Mouse (Mus musculus): ENCODE measurements around the gene Adora3. TPM values are rescaled to one million over a fixed set of nuclear protein-coding genes. Genes with fewer than 3 reads are reported as not detected.
A peak's percentile ranks its signal among the peaks of the same experiment; 100 is the strongest.

The Adora3 gene
- polyA plus RNA-seq, 1 experiment = not detected

GRCm38 (mm10) chr3:105861747-105862366 is 8.8 kb upstream of the Adora3 start:
- Histone ChIP-seq H3K27ac (replicated peaks; ENCODE audit: low read depth, low read length) (no peak overlapping the region), H3K4me1 (ENCODE audit: control insufficient read depth, insufficient read depth, insufficient read length, low read length) (peaks cover 20% of the 10 kb centered on the region), H3K4me3 (ENCODE audit: insufficient read depth, low read depth, low read length) (no peak overlapping the region)

- no peak overlapping the region for H3K4me3 ChIP-seq (ENCODE audit: insufficient read depth, low read depth, low read length)
- H3K27ac ChIP-seq (replicated peaks; ENCODE audit: low read depth, low read length) = no peak overlapping the region
- peaks cover 25% of the 10 kb centered on the region for H3K4me1 ChIP-seq (ENCODE audit: control insufficient read depth, insufficient read depth, insufficient read length, low read length)
Measured at GRCm38 (mm10) chr3:105864123-105864522, 6.5 kb upstream of the Adora3 start.

DNA sequence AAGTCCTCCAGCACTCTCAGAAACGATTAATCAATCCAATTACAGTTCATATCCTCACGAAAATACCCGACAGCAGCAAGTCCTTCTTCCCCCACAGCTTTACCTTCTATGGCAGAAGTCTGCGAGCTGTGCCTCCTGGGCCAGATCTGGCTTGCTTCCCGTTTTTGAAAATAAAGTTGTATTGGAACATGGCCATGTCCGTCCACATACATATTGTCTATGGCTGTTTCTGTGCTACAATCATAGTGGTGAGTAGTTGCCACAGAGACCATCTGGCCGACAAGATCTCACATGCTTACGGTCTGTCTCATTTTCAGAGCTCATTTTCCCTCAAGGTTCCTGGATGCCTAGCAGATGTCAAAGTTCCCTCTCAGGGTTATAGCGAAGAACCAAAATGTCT is 5.5 kb upstream of the Adora3 start:
- Histone ChIP-seq H3K27ac (replicated peaks; ENCODE audit: low read depth, low read length) (0 out of 2 replicates have a peak overlapping the region, but pooled peaks have one; percentile 20), H3K4me3 (ENCODE audit: insufficient read depth, low read depth, low read length) (no peak overlapping the region), H3K4me1 (ENCODE audit: control insufficient read depth, insufficient read depth, insufficient read length, low read length) (peaks cover 25% of the 10 kb centered on the region)

DNA sequence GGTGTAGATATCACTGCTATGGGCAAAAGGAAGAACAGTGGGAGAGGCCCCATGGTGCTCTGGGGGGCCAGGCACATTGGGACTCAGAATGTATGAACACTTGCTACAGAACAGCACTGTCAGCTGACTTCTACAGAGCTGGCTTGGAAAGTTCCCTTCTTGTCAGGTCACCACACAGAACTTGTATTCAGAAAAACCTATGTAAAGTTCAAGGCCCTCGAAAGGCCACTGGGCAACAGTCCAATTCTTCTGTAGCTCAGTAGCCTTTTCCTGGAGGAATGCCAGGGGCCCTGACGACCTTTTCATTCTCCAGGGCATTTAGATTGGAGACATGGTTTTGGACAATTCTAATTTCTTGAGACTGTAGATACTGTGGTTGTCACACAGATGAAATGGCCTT is 2.5 kb upstream of the Adora3 start:
- Histone ChIP-seq H3K4me3 (ENCODE audit: insufficient read depth, low read depth, low read length) (no peak overlapping the region), H3K4me1 (ENCODE audit: control insufficient read depth, insufficient read depth, insufficient read length, low read length) (peaks cover 24% of the 10 kb centered on the region), H3K27ac (replicated peaks; ENCODE audit: low read depth, low read length) (0 out of 2 replicates have a peak overlapping the region, but pooled peaks have one; percentile 4)

- H3K27ac ChIP-seq (replicated peaks; ENCODE audit: low read depth, low read length) = peak overlapping the region; percentile 38; the same call in 1 of the 2 replicates
- peaks cover 16% of the 10 kb centered on the region for H3K4me1 ChIP-seq (ENCODE audit: control insufficient read depth, insufficient read depth, insufficient read length, low read length)
- no peak overlapping the region for H3K4me3 ChIP-seq (ENCODE audit: insufficient read depth, low read depth, low read length)
Measured at GRCm38 (mm10) chr3:105872034-105872433, 1.4 kb downstream of the Adora3 start.

DNA sequence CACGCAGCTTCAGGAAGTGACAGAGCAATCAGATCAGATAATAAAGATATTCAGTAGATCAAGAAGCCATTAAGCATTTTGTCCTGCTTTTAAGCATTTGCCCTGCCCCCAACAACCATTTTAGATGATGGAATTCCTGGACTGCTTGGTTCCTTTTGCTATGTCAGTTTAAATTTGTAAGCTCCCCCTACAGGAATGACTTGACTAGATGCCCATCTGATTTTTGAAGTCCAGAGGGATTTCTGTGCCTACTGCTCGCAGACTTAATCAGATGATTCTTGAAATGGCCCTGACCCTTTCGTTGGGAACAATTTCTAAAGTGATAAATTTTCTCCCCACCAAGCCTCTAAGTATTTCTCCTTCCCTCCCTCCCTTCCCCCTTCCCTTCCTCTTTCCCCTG is 1.9 kb downstream of the Adora3 start:
- Histone ChIP-seq H3K4me3 (ENCODE audit: insufficient read depth, low read depth, low read length) (no peak overlapping the region), H3K4me1 (ENCODE audit: control insufficient read depth, insufficient read depth, insufficient read length, low read length) (peaks cover 19% of the 10 kb centered on the region), H3K27ac (replicated peaks; ENCODE audit: low read depth, low read length) (peak overlapping the region; percentile 38; the same call in 1 of the 2 replicates)

DNA sequence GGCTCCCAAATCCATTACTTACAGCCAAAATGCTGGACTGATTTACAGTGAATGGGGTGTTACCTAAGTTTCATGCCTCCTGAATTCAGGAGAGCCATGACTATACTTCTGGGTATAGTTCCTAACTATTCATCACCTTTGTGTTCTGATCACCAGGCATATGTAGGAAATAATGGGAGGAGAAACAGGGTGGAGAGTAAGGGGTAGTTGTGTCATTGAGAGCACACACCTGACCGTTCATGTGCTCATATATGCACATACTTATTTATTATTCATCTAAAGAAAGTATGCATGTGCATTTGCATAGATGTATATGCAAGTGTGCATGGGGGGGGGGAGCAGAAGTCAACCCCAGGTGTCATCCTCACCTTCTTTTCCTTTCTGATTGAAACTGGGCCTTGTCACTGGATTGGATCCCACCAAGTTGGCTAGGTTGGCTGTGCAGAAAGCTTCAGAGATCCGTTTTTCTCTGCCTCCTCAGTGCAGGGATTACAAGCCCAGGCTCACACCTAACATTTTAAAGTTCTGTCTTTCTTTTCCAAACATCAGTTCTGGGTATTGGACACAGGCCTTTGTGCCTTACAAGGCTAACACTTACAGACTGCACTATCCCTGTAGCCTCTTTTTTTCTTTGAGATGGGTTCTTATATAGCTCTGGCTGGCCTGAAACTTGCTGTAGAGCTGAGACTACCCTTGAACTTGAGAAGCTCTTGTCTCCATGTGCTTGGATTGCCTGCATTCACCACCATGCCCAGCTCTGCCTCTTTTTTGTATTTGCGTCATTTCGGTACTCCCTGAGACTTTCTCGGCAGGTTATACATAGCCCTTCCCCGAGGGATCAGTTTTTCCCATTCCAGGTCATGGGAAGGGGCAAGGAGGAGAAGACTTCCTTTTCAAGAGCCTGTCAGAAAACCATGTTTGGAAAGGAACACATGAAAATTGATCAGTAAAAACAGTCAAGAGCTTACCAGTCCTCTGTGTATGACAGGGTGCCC is 3.1 kb downstream of the Adora3 start:
- H3K27ac ChIP-seq (replicated peaks; ENCODE audit: low read depth, low read length) = peak overlapping the region; percentile 64
- H3K4me3 ChIP-seq (ENCODE audit: insufficient read depth, low read depth, low read length) = no peak overlapping the region
- H3K4me1 ChIP-seq (ENCODE audit: control insufficient read depth, insufficient read depth, insufficient read length, low read length) = peaks cover 24% of the 10 kb centered on the region

- peaks cover 29% of the 10 kb centered on the region for H3K4me1 ChIP-seq (ENCODE audit: control insufficient read depth, insufficient read depth, insufficient read length, low read length)
- peak overlapping the region; percentile 15 for H3K27ac ChIP-seq (replicated peaks; ENCODE audit: low read depth, low read length)
- no peak overlapping the region for H3K4me3 ChIP-seq (ENCODE audit: insufficient read depth, low read depth, low read length)
Measured at GRCm38 (mm10) chr3:105876022-105876421, 5.4 kb downstream of the Adora3 start.

- Histone ChIP-seq H3K27ac (replicated peaks; ENCODE audit: low read depth, low read length) (peak overlapping the region; percentile 67), H3K4me3 (ENCODE audit: insufficient read depth, low read depth, low read length) (no peak overlapping the region), H3K4me1 (ENCODE audit: control insufficient read depth, insufficient read depth, insufficient read length, low read length) (peaks cover 27% of the 10 kb centered on the region)
Measured at GRCm38 (mm10) chr3:105877252-105877803, 6.7 kb downstream of the Adora3 start.

- Histone ChIP-seq H3K4me3 (ENCODE audit: insufficient read depth, low read depth, low read length) (no peak overlapping the region), H3K27ac (replicated peaks; ENCODE audit: low read depth, low read length) (peak overlapping the region; percentile 43), H3K4me1 (ENCODE audit: control insufficient read depth, insufficient read depth, insufficient read length, low read length) (peaks cover 27% of the 10 kb centered on the region)
Measured at GRCm38 (mm10) chr3:105877919-105878318, 7.3 kb downstream of the Adora3 start.

DNA sequence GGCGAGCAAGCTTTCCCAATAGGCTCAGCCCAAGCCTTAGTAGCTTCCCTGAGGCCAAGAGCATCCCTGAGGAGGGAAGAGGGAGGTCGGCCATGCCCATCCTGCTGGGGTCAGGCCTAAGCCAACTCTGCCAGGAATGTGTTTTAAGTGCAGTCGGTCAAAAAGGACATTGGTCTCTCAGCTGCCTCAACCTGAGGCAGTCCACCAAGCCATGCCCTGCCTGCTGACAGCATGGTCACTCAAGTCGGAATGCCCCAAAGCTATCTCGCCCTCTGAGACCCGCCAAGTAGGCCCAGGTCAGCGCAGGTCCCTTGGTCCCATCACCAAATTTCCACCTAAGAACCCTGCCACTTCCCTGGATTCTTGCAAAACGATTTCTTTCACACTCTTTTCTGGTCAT is 8.1 kb downstream of the Adora3 start:
- peaks cover 27% of the 10 kb centered on the region for H3K4me1 ChIP-seq (ENCODE audit: control insufficient read depth, insufficient read depth, insufficient read length, low read length)
- H3K4me3 ChIP-seq (ENCODE audit: insufficient read depth, low read depth, low read length) = no peak overlapping the region
- H3K27ac ChIP-seq (replicated peaks; ENCODE audit: low read depth, low read length) = no peak overlapping the region

GRCm38 (mm10) chr3:105880419-105880818 is 9.8 kb downstream of the Adora3 start:
- Histone ChIP-seq H3K4me3 (ENCODE audit: insufficient read depth, low read depth, low read length) (no peak overlapping the region), H3K4me1 (ENCODE audit: control insufficient read depth, insufficient read depth, insufficient read length, low read length) (peaks cover 27% of the 10 kb centered on the region), H3K27ac (replicated peaks; ENCODE audit: low read depth, low read length) (0 out of 2 replicates have a peak overlapping the region, but pooled peaks have one; percentile 27)

GRCm38 (mm10) chr3:105882105-105882504 is 11.4 kb downstream of the Adora3 start:
- Histone ChIP-seq H3K4me3 (ENCODE audit: insufficient read depth, low read depth, low read length) (no peak overlapping the region), H3K4me1 (ENCODE audit: control insufficient read depth, insufficient read depth, insufficient read length, low read length) (peaks cover 17% of the 10 kb centered on the region), H3K27ac (replicated peaks; ENCODE audit: low read depth, low read length) (no peak overlapping the region)

- H3K27ac ChIP-seq (replicated peaks; ENCODE audit: low read depth, low read length) = no peak overlapping the region
- no peak overlapping the region for H3K4me3 ChIP-seq (ENCODE audit: insufficient read depth, low read depth, low read length)
- peaks cover 11% of the 10 kb centered on the region for H3K4me1 ChIP-seq (ENCODE audit: control insufficient read depth, insufficient read depth, insufficient read length, low read length)
Measured at GRCm38 (mm10) chr3:105883111-105883510, 12.5 kb downstream of the Adora3 start.

GRCm38 (mm10) chr3:105888961-105889360 is 18.3 kb downstream of the Adora3 start:
- no peak overlapping the region for H3K27ac ChIP-seq (replicated peaks; ENCODE audit: low read depth, low read length)
- no peak overlapping the region for H3K4me3 ChIP-seq (ENCODE audit: insufficient read depth, low read depth, low read length)
- peaks cover 18% of the 10 kb centered on the region for H3K4me1 ChIP-seq (ENCODE audit: control insufficient read depth, insufficient read depth, insufficient read length, low read length)

Measured in brown adipose tissue, adult 24 weeks (tissue).